Mouse (Mus musculus): ENCODE results near the gene Sdsl.

DNA sequence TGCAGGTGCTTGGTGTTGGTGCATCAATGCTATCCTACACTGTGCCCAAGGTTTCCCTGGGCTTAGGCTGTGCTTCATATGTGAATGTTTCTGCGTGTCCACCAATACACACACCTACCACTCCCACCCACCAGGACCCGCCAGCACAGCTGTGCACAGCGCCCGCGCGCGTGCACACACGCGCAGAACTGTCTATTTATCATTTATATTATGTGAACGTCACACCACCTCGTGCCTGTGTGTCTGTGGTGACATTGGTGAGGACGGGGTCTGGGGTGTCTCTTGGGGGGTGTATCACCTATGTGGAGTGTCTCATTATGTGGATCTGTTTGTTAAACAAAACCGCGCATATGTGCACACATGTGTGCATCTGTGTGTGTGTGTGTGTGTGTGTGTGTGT lies 63.7 kb downstream of the Sdsl start:
- TF ChIP-seq CTCF (IDR thresholded peaks at IDR 0.05; ENCODE audit: low read depth, low read length) (no peak), POLR2A (IDR thresholded peaks at IDR 0.05; ENCODE audit: borderline replicate concordance, low read depth, low read length) (no peak)

Data from bone marrow macrophage, adult 2 months (primary cell).